8 mouse cellular contexts compared by ENCODE assay signal in the genomic region with DNA sequence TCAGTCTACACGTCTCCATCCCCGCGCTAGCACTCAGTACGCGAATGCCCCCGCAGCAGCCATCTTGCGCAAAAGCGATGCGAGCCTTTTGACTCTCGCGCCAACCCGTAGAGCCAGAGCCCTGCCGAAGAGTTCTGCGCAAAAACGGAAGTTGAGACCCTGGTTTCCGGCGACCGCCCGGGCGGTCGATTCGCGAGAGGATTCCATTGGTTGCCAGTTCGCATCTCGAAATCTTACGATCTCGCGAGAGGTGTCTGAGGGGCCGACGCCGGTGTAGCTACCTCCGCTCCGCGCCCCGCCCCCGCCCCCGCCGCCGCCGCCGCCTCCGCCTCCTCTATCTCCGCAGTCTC. TPM values are rescaled to one million over a fixed set of nuclear protein-coding genes. Genes with fewer than 3 reads are reported as not detected.
DNase-seq lines count a peak whose midpoint lies in the region; ATAC-seq and TF ChIP-seq lines count a peak whose summit lies in the region.

Dido1 (minus strand) TSS at position 77 of the 350 bp plus-strand sequence.
Gid8 (plus strand) TSS at position 195 of the 350 bp plus-strand sequence.

- peak within 1 kb of the TSS; percentile 100 for H3K9ac ChIP-seq in heart, embryonic 15.5 days
- H3K9ac ChIP-seq in liver, embryonic 14.5 days (replicated peaks) = peak within 1 kb of the TSS; percentile 99
- peak within 1 kb of the TSS; percentile 98 for H3K9ac ChIP-seq in neural tube, embryonic 11.5 days (ENCODE audit: low read length)
- peak within 1 kb of the TSS; percentile 100 for H3K9ac ChIP-seq in stomach, postnatal 0 days (ENCODE audit: low read length)

- peak; percentile 47; the same call in 1 of the 2 replicates for TF ChIP-seq EP300 in liver, embryonic 14.5 days (IDR thresholded peaks at IDR 0.05; ENCODE audit: low read depth)
- TF ChIP-seq EP300 in stomach, postnatal 0 days (optimal IDR thresholded peaks at IDR 0.05) = peak; percentile 79

- peak; percentile 91 for ATAC-seq in heart, embryonic 15.5 days (replicated peaks; ENCODE audit: insufficient number of reproducible peaks, insufficient read depth, low FRiP score, low read depth)
- peak; percentile 79 for ATAC-seq in liver, embryonic 14.5 days (ENCODE audit: insufficient read depth)
- ATAC-seq in neural tube, embryonic 11.5 days (ENCODE audit: insufficient read depth, low FRiP score, low TSS enrichment) = peak; percentile 93
- ATAC-seq in stomach, postnatal 0 days (ENCODE audit: low FRiP score, low TSS enrichment) = peak; percentile 94

- H3K27ac ChIP-seq in forebrain, embryonic 10.5 days = peak within 1 kb of the TSS; percentile 98
- H3K27ac ChIP-seq in heart, embryonic 15.5 days = peak within 1 kb of the TSS; percentile 91
- peak within 1 kb of the TSS; percentile 98 for H3K27ac ChIP-seq in liver, embryonic 14.5 days
- H3K27ac ChIP-seq in neural tube, embryonic 11.5 days (ENCODE audit: low read depth, low read length) = peak within 1 kb of the TSS; percentile 63
- H3K27ac ChIP-seq in stomach, postnatal 0 days (replicated peaks) = peak within 1 kb of the TSS; percentile 98

- no peak for TF ChIP-seq CTCF in liver, embryonic 14.5 days (IDR thresholded peaks at IDR 0.05; ENCODE audit: low read depth)
- no peak for TF ChIP-seq CTCF in stomach, postnatal 0 days (IDR thresholded peaks at IDR 0.05; ENCODE audit: low read depth)

- peak; percentile 91 to 92 for DNase-seq in CD8-positive naive resting alpha-beta T cell, adult 2 months (ENCODE audit: low read depth in 2 of 2, low spot score in 2 of 2)
- DNase-seq in c-Kit-positive CD71-negative TER-119-negative erythroid progenitor cells, embryonic 14.5 days (ENCODE audit: low read depth) = peak; percentile 90
- DNase-seq in forebrain, embryonic 10.5 days (ENCODE audit: extremely low spot score, low spot score) = peak; percentile 98
- DNase-seq in kidney, postnatal 25 days = peak; percentile 97 to 99
- DNase-seq in liver, embryonic 14.5 days (ENCODE audit: low read depth in 3 of 3, low spot score in 3 of 3) = peak; percentile 98 to 99 (median 98)
- peak; percentile 96 for DNase-seq in neural tube, embryonic 11.5 days (ENCODE audit: low spot score)
- DNase-seq in stomach, postnatal 0 days (ENCODE audit: low spot score) = peak; percentile 97

- under 1% methylated on average over 35 of the region's 43 CpGs for WGBS in forebrain, embryonic 10.5 days
- WGBS in heart, embryonic 15.5 days = under 1% methylated on average over 43 of the region's 43 CpGs
- WGBS in liver, embryonic 14.5 days (ENCODE audit: insufficient replicate concordance) = under 1% methylated on average over 43 of the region's 43 CpGs
- under 1% methylated on average over 41 of the region's 43 CpGs for WGBS in neural tube, embryonic 11.5 days
- under 1% methylated on average over 34 of the region's 43 CpGs for WGBS in stomach, postnatal 0 days

- peak within 1 kb of the TSS; percentile 82 for H3K4me3 ChIP-seq in forebrain, embryonic 10.5 days
- peak within 1 kb of the TSS; percentile 100 for H3K4me3 ChIP-seq in heart, embryonic 15.5 days
- H3K4me3 ChIP-seq in liver, embryonic 14.5 days (ENCODE audit: insufficient read depth in 1 of 2, low read depth in 2 of 2, low read length in 2 of 2) = peak within 1 kb of the TSS; percentile 88 to 99
- peak within 1 kb of the TSS; percentile 100 for H3K4me3 ChIP-seq in neural tube, embryonic 11.5 days (ENCODE audit: low read depth, low read length)
- peak within 1 kb of the TSS; percentile 99 for H3K4me3 ChIP-seq in stomach, postnatal 0 days (ENCODE audit: low read depth, low read length)

- H3K36me3 ChIP-seq in forebrain, embryonic 10.5 days (replicated peaks) = peaks cover 52% of the 10 kb centered on the region
- H3K36me3 ChIP-seq in heart, embryonic 15.5 days = peaks cover 20% of the 10 kb centered on the region
- peaks cover 23% of the 10 kb centered on the region for H3K36me3 ChIP-seq in liver, embryonic 14.5 days (replicated peaks; ENCODE audit: control insufficient read depth, insufficient read depth, low read depth)
- no peaks in the 10 kb centered on the region for H3K36me3 ChIP-seq in neural tube, embryonic 11.5 days (ENCODE audit: control insufficient read depth, insufficient read depth, low read length)
- H3K36me3 ChIP-seq in stomach, postnatal 0 days (ENCODE audit: control insufficient read depth, insufficient read depth, low read length) = peaks cover 6% of the 10 kb centered on the region

- peaks cover 26% of the 10 kb centered on the region for H3K4me1 ChIP-seq in forebrain, embryonic 10.5 days
- peaks cover 31% of the 10 kb centered on the region for H3K4me1 ChIP-seq in heart, embryonic 15.5 days (replicated peaks)
- peaks cover 17 to 34% of the 10 kb centered on the region in 2 experiments for H3K4me1 ChIP-seq in liver, embryonic 14.5 days (replicated peaks; ENCODE audit: control insufficient read depth in 2 of 2, insufficient read depth in 2 of 2, low read length in 1 of 2)
- H3K4me1 ChIP-seq in neural tube, embryonic 11.5 days (ENCODE audit: control insufficient read depth, insufficient read depth, low read length) = peaks cover 8% of the 10 kb centered on the region
- H3K4me1 ChIP-seq in stomach, postnatal 0 days (replicated peaks; ENCODE audit: control insufficient read depth, insufficient read depth) = peaks cover 7% of the 10 kb centered on the region; the same call in 1 of the 2 replicates

- H3K9me3 ChIP-seq in forebrain, embryonic 10.5 days = no peaks in the 10 kb centered on the region
- no peaks in the 10 kb centered on the region for H3K9me3 ChIP-seq in heart, embryonic 15.5 days (replicated peaks)
- H3K9me3 ChIP-seq in liver, embryonic 14.5 days (ENCODE audit: control insufficient read depth, low read length) = no peaks in the 10 kb centered on the region
- H3K9me3 ChIP-seq in neural tube, embryonic 11.5 days (ENCODE audit: control insufficient read depth, low read length) = no peaks in the 10 kb centered on the region
- no peaks in the 10 kb centered on the region for H3K9me3 ChIP-seq in stomach, postnatal 0 days (ENCODE audit: control insufficient read depth, low read length)

- no peaks in the 10 kb centered on the region for H3K27me3 ChIP-seq in forebrain, embryonic 10.5 days (ENCODE audit: poor library complexity, severe bottlenecking)
- no peaks in the 10 kb centered on the region for H3K27me3 ChIP-seq in heart, embryonic 15.5 days
- no peaks in the 10 kb centered on the region for H3K27me3 ChIP-seq in liver, embryonic 14.5 days (ENCODE audit: control insufficient read depth, insufficient read depth, low read length)
- H3K27me3 ChIP-seq in neural tube, embryonic 11.5 days (ENCODE audit: control insufficient read depth, insufficient read depth, low read length) = no peaks in the 10 kb centered on the region
- H3K27me3 ChIP-seq in stomach, postnatal 0 days (ENCODE audit: control insufficient read depth, insufficient read depth, low read length) = no peaks in the 10 kb centered on the region

- peak within 1 kb of the TSS; percentile 69 for H3K4me2 ChIP-seq in heart, embryonic 15.5 days
- H3K4me2 ChIP-seq in liver, embryonic 14.5 days (ENCODE audit: low read depth) = peak within 1 kb of the TSS; percentile 99
- peak within 1 kb of the TSS; percentile 76 for H3K4me2 ChIP-seq in neural tube, embryonic 11.5 days (ENCODE audit: low read depth)
- peak within 1 kb of the TSS; percentile 82 for H3K4me2 ChIP-seq in stomach, postnatal 0 days (replicated peaks; ENCODE audit: low read depth)

RNA-seq across cellular contexts. Expression of gene Dido1, which starts in this region (rescaled TPM):
- 33.8 and 34.3 TPM in 2 replicates for polyA plus RNA-seq in forebrain, embryonic 10.5 days (2016; fragmentation: Nextera tagmentation; extraction: Ambion mirVana)
- 14.0 and 19.0 TPM in 2 replicates for polyA plus RNA-seq in heart, embryonic 15.5 days (2015; fragmentation: Nextera tagmentation; extraction: Ambion mirVana)
- 9.1 and 12.2 TPM in 2 replicates for polyA plus RNA-seq in liver, embryonic 14.5 days (2012; rRNA removed)
- 10.4 and 12.2 TPM in 2 replicates for polyA plus RNA-seq in liver, embryonic 14.5 days (2014; fragmentation: Nextera tagmentation; extraction: Ambion mirVana)
- 31.5 and 32.5 TPM in 2 replicates for polyA plus RNA-seq in neural tube, embryonic 11.5 days (2014; fragmentation: Nextera tagmentation; extraction: Ambion mirVana)
- 7.4 and 9.7 TPM in 2 replicates for polyA plus RNA-seq in stomach, postnatal 0 days (2015; fragmentation: Nextera tagmentation; extraction: Ambion mirVana)

RNA-seq across cellular contexts. Expression of gene Gid8, which starts in this region (rescaled TPM):
- polyA plus RNA-seq in forebrain, embryonic 10.5 days (2016; fragmentation: Nextera tagmentation; extraction: Ambion mirVana) = 46.8 and 47.7 TPM in 2 replicates
- 45.3 and 47.4 TPM in 2 replicates for polyA plus RNA-seq in heart, embryonic 15.5 days (2015; fragmentation: Nextera tagmentation; extraction: Ambion mirVana)
- polyA plus RNA-seq in liver, embryonic 14.5 days (2012; rRNA removed) = 62.6 and 87.4 TPM in 2 replicates
- polyA plus RNA-seq in liver, embryonic 14.5 days (2014; fragmentation: Nextera tagmentation; extraction: Ambion mirVana) = 121 and 127 TPM in 2 replicates
- polyA plus RNA-seq in neural tube, embryonic 11.5 days (2014; fragmentation: Nextera tagmentation; extraction: Ambion mirVana) = 59.9 and 66.0 TPM in 2 replicates
- 59.6 and 60.7 TPM in 2 replicates for polyA plus RNA-seq in stomach, postnatal 0 days (2015; fragmentation: Nextera tagmentation; extraction: Ambion mirVana)

Comparison
In these comparisons a context has a peak if more than half of its experiments do, and no peak if none do; other contexts are left out.
1. Peak in every context shown above with its lines: DNase-seq, ATAC-seq, H3K4me3 ChIP-seq and H3K27ac ChIP-seq.